Mouse (Mus musculus) kidney, adult 8-10 months (tissue): Measurements from ENCODE around the gene Sord.

Source experiments
- DNase-seq, 2 experiments: peaks; one replicate each; pipeline ENCODE4 v3.0.0; 2022

The Sord gene

DNA sequence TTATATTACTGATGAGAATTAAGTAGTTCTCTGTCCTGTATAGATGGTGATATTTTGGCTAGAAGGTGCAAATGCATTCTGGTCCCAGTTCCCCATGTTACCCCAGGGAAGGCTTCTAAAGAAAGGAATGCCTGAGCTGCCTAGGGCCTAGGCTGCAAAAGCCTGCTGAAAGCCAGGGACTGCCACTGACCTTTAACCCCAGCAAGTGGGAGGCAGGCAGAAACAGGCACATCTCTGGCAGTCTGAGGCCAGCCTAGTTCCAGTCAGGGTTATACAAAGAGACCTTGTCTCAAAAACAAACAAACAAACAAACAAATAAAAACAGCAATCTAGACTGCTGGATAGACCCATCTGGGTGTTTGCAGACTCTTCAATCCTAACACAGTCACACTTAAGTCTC is 6.2 kb downstream of the Sord start:
- DNase-seq: peak; percentile 51 to 54

DNA sequence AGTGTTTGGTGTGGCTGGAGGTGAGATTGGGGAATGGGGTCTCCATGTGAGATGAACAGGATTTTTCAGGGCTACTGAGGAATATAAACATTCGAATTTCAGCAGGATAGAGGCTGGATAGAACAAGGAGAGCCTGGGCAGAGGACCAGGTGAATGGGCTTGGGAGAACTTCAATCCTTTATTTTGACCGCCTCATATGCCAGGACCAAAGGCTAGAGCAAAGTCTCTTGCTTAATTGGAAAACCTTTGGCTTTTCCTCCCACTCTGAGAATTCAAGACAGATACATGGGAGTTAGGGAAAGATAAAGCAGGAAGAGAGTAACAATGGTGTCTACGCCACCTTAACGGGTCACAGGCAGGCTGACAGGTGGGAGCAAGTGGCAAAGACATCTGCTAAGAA is 6.7 kb downstream of the Sord start:
- peak; percentile 60 to 66 for DNase-seq

DNA sequence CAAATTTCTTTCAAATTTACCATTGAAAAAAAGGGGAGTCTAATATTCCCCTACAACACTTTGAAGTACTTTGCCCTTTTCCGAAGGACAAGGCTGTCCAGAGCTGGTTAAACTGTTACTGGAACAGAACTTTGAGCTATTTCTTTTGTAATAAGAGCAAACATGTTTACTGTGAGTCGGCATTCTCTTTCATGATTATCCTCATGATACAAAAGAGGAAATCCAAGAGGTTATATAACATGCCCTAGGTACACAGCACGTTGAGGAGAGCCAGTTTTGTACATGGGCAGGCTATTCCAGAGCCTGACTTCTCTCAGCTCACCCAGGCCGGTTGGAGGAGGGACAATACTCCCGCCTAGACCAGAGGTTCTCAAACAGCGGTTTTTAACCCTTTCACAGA is 7.4 kb downstream of the Sord start:
- DNase-seq: peak; percentile 58 to 91

DNA sequence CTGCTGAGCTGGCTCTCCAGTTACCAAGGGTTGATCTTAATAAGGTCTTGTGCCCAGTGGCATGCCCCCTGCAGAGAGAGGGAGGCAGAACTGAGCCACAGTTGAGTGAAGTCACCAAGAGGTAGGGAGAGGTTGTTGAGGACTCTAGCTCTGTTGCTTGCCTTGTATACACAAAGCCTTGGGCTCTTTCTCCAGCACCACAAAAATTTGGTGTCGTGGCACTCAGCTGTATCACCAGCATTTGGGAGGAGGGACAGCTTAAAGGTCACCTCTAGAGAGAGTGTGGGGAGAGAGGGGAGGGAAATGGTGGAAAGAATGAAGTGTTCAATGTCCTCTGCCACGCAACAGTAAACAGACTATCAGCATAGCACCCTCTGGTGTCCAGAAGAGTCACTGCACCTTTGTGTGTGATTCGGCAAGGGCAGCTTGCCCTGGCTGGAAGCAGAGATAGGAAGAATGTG is 9.2 kb downstream of the Sord start:
- DNase-seq: peak; percentile 87

DNA sequence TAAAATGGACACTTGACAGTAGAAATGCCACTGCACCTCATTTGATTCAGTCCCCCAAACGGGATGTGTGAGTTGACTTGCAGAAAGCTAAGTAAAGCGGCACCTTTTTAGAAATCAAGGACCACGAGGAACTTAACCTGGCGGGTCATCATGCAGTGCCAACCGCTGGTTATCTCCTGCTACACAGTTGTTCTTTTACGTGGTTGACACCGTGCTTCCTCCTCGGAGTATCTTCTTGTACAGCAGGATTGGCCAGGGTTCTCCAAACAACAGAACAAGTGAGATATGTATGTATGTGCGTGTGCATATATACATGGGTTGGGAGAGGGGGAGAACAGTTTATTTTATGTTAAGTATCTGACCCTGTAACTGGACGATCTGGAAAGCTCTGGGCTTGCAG is 13.2 kb downstream of the Sord start:
- DNase-seq: no peak

DNA sequence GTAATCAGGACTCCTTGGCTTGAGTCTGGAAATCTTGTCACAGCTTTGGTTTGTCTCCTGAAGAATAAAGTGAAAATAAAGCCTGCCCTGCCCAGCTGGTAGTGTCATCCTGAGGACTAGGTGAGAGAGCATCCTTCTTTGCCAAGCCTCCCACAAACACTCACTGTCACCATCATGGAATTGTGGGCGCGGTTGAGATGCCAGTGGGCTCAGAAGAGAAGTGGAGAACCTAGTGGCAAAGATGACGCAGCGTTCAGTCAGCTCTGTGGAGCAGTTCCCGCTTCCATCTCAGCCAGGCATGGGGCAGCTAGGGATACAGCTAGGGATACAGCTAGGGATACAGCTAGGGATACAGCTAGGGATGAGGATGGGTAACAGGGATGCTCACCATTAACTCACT is 21.4 kb downstream of the Sord start:
- DNase-seq: no peak

DNA sequence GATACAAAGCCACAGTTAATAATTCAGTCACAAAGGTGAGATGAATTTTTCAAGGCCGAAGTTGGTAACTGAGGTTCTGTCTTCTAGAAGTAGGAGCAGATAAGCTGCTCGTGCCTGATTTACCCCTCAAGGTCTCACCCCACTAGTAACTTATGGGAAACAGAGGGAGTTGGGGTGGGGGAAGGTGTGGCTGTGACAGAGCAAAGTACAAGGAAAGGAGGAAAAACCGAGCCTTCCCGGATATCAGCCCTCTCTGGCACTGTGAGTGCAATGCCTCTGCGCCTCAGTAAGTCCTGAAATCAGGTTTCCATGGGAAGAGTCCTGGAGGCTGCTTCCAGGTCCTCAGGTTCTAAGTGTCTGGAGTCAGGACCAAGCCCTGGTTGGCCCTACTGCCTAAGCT is 26.2 kb downstream of the Sord start:
- no peak for DNase-seq

- DNase-seq: no peak
Observed at GRCm38 (mm10) chr2:122264690-122265089, 30.1 kb downstream of the Sord start.

- peak; percentile 32 to 34 for DNase-seq
Observed at GRCm38 (mm10) chr2:122266407-122267193, 32.1 kb downstream of the Sord start.

DNA sequence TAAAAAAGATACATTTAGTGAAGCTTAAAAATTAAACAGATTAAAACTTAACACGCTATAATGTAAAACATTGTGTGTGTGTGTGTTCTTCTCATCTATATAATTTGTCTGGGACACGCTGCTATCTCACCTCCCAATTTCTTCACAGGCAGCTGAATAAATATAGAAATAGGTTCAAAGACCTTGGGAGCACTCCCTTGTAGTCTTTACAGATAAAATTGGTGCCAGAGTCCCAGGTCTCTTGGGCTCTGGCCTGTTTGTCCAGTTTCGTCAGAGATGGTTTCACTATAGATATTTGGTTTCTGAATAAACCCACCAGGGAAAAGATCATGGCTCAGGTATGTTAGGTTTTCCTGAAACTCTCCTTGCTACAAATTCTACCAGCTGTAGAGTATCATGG is 44.2 kb downstream of the Sord start:
- DNase-seq: no peak

GRCm38 (mm10) chr2:122284091-122284490 is 49.5 kb downstream of the Sord start:
- no peak for DNase-seq

DNA sequence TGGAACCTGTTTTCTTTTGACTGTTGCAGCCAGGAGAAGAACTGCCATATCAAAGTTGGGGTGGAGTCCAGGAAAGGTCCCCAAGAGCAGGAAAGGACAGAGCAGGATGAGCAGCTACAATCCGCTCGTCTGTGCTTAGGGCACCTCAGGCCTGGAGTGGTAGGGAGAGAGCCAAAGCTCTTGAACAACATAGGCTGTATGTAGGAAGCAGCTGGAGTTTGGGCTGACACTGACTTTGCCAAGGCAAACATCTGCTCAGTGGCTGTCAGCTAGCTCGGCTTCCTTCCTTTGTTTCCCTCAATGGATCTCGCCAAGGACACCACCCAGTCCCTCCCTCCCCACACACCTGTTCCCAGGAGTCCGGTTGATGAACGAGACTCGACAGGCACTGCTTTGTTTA is 51.6 kb downstream of the Sord start:
- no peak for DNase-seq

DNA sequence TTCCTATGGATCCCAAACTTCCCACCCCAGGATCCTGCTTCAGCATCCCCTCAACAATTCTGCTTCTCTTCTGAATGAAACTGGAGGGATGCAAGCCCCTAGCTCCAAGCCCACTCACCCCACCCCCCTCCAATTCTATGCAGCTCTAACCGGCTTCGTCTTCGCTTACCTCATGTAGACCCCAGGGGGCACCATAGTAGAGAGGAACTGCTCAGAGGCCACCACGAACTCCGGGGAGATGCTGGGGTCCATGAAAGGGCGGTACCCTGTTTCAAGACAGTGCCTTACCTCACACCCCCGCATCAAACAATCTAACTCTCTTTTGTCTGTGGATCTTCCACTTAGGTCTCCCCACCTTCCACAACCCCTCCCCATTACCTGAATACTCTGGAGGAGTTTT is 60.4 kb downstream of the Sord start:
- no peak for DNase-seq

GRCm38 (mm10) chr2:122297271-122298095 is 62.9 kb downstream of the Sord start:
- no peak for DNase-seq

- DNase-seq: no peak
Observed at GRCm38 (mm10) chr2:122298096-122298499, 63.5 kb downstream of the Sord start, which contains the start of gene Duox2. Gene Duox2, minus strand, starts transcription at chr2:122298449.

- DNase-seq: peak in 1 of 2 experiments; percentile 20
Observed at GRCm38 (mm10) chr2:122298596-122299490, 64.3 kb downstream of the Sord start, which contains the start of gene Duoxa2. Gene Duoxa2, plus strand, starts transcription at chr2:122298900.

DNA sequence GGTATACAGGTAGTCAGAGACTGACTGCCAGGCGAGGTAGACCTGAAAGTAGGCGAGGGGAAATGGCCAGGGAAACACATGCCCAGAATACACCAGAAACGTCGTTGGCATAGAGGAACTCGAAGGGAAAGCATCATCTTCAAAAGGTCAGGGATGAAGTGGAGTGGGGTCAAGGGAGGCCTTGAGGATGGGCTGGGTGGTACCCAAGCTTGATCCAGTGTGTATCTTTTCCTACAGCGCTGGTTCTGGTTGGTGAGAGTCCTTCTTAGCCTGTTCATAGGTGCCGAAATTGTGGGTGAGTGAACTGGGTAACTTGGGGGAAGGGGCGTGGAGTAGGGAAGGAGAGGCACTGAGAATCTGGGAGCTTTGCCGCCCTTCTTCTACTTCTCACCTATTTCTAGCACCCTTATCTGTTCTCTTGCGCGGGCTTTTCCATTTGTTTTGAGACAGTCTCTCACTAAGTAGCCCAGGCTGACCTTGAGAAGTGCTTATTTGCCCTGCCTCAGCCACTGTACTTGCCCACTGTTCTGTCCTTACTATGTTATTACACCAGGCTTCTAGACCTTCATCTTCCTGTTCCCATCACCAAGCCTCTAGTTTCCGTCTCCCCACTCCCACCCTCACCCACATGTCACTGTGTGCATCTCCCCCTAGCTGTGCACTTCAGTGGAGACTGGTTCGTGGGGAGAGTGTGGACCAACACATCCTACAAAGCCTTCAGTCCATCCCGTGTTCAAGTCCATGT is 65.5 kb downstream of the Sord start:
- DNase-seq: no peak

DNA sequence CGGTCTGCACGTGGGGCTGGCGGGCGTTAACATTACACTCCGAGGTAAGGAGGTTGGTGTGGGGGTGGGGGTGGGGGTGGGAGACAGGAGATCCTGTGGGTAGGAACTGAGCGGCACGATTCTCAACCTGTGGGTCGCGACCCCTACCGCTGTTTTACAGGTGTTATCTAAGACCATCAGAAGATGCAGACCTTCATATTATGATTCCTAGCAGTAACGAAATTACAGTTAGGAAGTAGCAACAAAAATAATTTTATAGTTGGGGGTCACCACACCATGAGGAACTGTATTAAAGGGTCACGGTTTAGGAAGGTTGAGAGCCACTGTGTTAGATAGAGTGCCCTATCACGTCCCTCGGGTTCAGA is 66.1 kb downstream of the Sord start:
- DNase-seq: no peak

DNA sequence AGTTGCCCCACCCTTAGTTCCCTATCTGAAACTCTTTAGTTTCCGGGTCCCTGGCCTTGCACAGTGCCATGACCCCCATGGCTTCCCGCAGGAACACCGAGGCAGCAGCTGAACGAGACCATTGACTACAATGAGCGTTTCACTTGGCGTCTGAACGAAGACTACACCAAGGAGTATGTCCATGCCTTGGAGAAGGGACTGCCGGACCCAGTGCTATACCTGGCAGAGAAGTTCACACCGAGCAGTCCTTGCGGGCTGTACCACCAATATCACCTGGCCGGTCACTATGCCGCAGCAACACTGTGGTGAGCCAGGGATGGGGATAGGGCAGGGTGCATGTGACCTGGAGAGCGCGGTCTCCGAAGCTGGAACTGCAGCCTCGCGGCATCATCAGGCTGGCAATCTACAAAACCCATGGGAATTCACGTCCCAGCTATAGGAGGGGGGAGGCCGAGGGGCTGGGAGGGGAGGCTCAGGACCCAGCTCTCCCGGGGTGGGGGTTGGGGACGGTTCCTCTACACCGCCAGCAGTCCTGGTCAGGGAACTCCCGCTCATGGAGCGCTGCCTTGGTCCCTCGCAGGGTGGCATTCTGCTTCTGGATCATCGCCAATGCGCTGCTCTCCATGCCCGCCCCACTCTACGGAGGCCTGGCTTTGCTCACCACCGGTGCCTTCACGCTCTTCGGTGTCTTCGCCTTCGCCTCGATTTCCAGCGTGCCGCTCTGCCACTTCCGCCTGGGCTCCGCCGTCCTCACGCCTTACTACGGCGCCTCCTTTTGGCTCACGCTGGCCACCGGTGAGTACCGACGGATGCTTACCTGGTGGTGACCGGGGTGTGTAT is 66.8 kb downstream of the Sord start:
- DNase-seq: peak in 1 of 2 experiments; percentile 29

- no peak for DNase-seq
Observed at GRCm38 (mm10) chr2:122301921-122302573, 67.5 kb downstream of the Sord start.
